Mouse (Mus musculus): ENCODE results near the gene Clip4. TPM values are rescaled to one million over a fixed set of nuclear protein-coding genes. Genes with fewer than 3 reads are reported as not detected.

Gene Clip4
- polyA plus RNA-seq, 1 experiment from 2014 or later = 8.9 TPM

GRCm38 (mm10) chr17:71909107-71909506 is 140.8 kb downstream of the Clip4 start:
- ATAC-seq (ENCODE audit: low FRiP score) = no peak
- H3K9me3 ChIP-seq = no peaks in the 10 kb centered on the region
- no peaks in the 10 kb centered on the region for H3K4me1 ChIP-seq
- no peak overlapping the region for H3K4me2 ChIP-seq
- H3K4me3 ChIP-seq (replicated peaks) = no peak overlapping the region
- H3K27ac ChIP-seq = no peak overlapping the region
- H3K9ac ChIP-seq = no peak overlapping the region
- no peaks in the 10 kb centered on the region for H3K27me3 ChIP-seq
- WGBS = 51% methylated on average over 3 of the region's 3 CpGs
- H3K36me3 ChIP-seq (replicated peaks) = no peaks in the 10 kb centered on the region

GRCm38 (mm10) chr17:71913188-71913587 is 144.9 kb downstream of the Clip4 start:
- Histone ChIP-seq H3K4me1 (peaks cover 7% of the 10 kb centered on the region), H3K9ac (no peak overlapping the region), H3K36me3 (replicated peaks) (no peaks in the 10 kb centered on the region), H3K27me3 (no peaks in the 10 kb centered on the region), H3K4me2 (no peak overlapping the region), H3K27ac (no peak overlapping the region), H3K4me3 (replicated peaks) (no peak overlapping the region), H3K9me3 (no peaks in the 10 kb centered on the region)
- 90% methylated on average over 3 of the region's 3 CpGs for WGBS
- ATAC-seq (ENCODE audit: low FRiP score) = no peak

Other genes with a start within 250 kb of the Clip4 start
- 55.6 and 62.5 TPM in 2 replicates for gene Ndc80, start 241.6 kb upstream of the Clip4 start, polyA plus RNA-seq (2016; fragmentation: Nextera tagmentation; extraction: Ambion mirVana)
- 1.2 and 1.3 TPM in 2 replicates for gene Spdya, start 216.4 kb upstream of the Clip4 start, polyA plus RNA-seq (2016; fragmentation: Nextera tagmentation; extraction: Ambion mirVana)
- gene Wdr43, start 152.6 kb upstream of the Clip4 start, polyA plus RNA-seq (2016; fragmentation: Nextera tagmentation; extraction: Ambion mirVana) = 79.9 and 80.0 TPM in 2 replicates
- 0.15 and 0.29 TPM in 2 replicates for gene Togaram2, start 95.2 kb upstream of the Clip4 start, polyA plus RNA-seq (2016; fragmentation: Nextera tagmentation; extraction: Ambion mirVana)
- not detected in 2 replicates for gene Pcare, start 15.6 kb upstream of the Clip4 start, polyA plus RNA-seq (2016; fragmentation: Nextera tagmentation; extraction: Ambion mirVana)